Mouse (Mus musculus): ENCODE measurements around the gene Stat6. TPM values are rescaled to one million over a fixed set of nuclear protein-coding genes. Genes with fewer than 3 reads are reported as not detected.

Stat6 gene
- polyA plus RNA-seq, 1 experiment from 2014 or later, result 37.6 TPM

DNA sequence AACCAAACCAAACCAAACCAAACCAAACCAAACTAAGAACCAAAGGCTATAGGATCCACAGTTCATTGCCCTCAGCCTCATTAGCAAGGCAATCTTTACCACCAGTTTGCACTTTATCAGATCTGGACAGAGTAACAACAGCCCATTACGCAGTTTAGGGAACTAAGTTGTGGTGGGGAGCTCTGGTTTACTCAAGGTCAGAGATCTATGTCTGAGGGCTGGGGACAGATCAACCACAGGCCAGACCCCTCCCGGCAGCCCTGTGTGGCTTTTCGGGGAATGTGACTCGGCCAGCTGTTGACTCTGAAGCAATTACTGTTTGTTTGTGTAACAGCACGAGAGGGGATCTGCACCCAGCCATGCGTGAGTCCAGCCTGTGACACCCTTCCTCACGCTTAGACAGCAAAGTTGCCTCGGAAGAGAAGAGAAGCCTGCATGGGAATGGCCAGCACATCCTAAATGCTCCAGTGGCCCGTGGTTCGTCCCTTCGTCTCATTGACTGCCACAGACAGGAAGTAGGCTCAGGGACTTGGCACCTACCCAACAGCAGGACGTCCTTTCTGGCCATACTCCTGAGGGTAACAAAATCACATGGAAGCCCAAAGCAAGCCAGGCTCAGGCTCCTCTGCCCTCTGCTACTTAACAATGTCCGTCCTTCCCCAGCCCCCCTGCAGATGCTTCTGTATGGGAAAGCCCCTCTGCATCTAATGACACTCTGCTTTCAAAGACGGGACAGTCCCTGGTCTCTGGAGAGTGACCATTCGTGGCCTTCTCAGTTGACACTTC is 38.1 kb upstream of the Stat6 start:
- ATAC-seq (ENCODE audit: borderline replicate concordance, extremely low read depth, low FRiP score, low TSS enrichment), result peak; percentile 20; the same call in 1 of the 2 replicates
- H3K9me3 ChIP-seq, result no peaks in the 10 kb centered on the region
- H3K27me3 ChIP-seq, result no peaks in the 10 kb centered on the region
- H3K9ac ChIP-seq, result no peak overlapping the region
- H3K36me3 ChIP-seq, result peaks cover 39% of the 10 kb centered on the region
- no peak overlapping the region for H3K4me3 ChIP-seq
- peaks cover 51% of the 10 kb centered on the region for H3K4me1 ChIP-seq
- 23% methylated on average over 15 of the region's 15 CpGs for WGBS
- H3K27ac ChIP-seq, result peak overlapping the region; percentile 52
- no peak overlapping the region for H3K4me2 ChIP-seq

DNA sequence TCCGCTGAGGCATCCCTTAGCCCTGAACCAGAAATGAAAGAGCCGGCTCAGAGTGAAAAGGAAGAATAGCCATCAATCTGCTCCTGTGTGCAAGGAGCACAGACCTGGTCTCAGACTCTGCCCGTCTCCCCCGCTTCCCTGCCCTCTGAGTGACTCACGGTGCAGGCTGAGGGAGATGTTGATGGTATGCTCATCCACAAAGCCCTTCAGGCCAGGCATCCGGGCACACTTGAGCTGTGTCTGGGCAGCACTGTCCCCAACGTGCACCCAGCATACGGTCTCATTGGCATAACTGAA is 37.6 kb upstream of the Stat6 start:
- Histone ChIP-seq H3K9me3 (no peaks in the 10 kb centered on the region), H3K27ac (peak overlapping the region; percentile 52), H3K9ac (no peak overlapping the region), H3K4me1 (peaks cover 50% of the 10 kb centered on the region), H3K4me3 (no peak overlapping the region), H3K27me3 (no peaks in the 10 kb centered on the region), H3K4me2 (no peak overlapping the region), H3K36me3 (peaks cover 39% of the 10 kb centered on the region)
- ATAC-seq (ENCODE audit: borderline replicate concordance, extremely low read depth, low FRiP score, low TSS enrichment), result no peak
- 63% methylated on average over 8 of the region's 8 CpGs for WGBS

DNA sequence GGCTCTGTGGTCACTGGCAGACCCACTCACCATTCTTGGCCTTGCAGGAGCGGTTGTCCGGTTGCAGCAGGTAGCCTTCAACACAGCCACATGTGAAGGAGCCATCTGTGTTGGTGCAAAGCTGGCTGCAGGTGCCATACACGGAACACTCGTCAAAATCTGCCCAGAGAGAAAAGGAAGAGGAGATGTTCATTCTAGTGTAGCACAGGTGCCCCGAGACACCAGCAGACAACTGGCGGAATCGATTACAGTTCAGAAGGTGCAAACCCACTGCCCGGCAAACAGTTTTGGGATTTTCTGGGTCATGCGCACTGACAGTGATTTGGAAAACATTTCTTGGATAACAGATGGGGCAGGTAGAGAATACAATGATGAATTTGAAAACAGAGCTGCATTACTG is 37.0 kb upstream of the Stat6 start:
- peaks cover 45% of the 10 kb centered on the region for H3K36me3 ChIP-seq
- H3K4me2 ChIP-seq, result no peak overlapping the region
- H3K9me3 ChIP-seq, result no peaks in the 10 kb centered on the region
- WGBS, result 93% methylated on average over 9 of the region's 9 CpGs
- no peak for ATAC-seq (ENCODE audit: borderline replicate concordance, extremely low read depth, low FRiP score, low TSS enrichment)
- no peak overlapping the region for H3K4me3 ChIP-seq
- no peak overlapping the region for H3K9ac ChIP-seq
- peaks cover 44% of the 10 kb centered on the region for H3K4me1 ChIP-seq
- H3K27me3 ChIP-seq, result no peaks in the 10 kb centered on the region
- H3K27ac ChIP-seq, result no peak overlapping the region

DNA sequence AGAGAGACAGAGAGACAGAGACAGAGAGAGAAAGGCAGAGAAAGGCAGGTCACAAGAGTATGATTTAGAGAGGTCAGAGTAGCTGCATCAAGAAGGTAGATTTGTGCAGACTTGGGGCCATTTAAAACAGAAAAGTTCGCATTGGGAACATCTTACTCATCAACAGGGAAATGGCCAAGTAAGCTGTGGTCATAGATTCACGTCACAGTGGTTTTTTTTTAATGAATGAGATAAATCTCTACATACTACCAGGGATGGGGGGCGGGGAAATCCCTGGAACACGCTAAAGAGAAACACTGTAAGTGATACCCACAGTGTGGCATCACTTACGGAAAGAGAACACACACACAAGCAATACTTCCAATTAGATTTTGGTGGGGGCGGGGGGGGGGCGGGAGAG is 35.7 kb upstream of the Stat6 start:
- Histone ChIP-seq H3K4me3 (no peak overlapping the region), H3K4me1 (peaks cover 34% of the 10 kb centered on the region), H3K4me2 (no peak overlapping the region), H3K27me3 (no peaks in the 10 kb centered on the region), H3K9me3 (no peaks in the 10 kb centered on the region), H3K9ac (no peak overlapping the region), H3K27ac (no peak overlapping the region), H3K36me3 (peaks cover 50% of the 10 kb centered on the region)
- WGBS, result 92% methylated on average over 7 of the region's 7 CpGs
- no peak for ATAC-seq (ENCODE audit: borderline replicate concordance, extremely low read depth, low FRiP score, low TSS enrichment)

DNA sequence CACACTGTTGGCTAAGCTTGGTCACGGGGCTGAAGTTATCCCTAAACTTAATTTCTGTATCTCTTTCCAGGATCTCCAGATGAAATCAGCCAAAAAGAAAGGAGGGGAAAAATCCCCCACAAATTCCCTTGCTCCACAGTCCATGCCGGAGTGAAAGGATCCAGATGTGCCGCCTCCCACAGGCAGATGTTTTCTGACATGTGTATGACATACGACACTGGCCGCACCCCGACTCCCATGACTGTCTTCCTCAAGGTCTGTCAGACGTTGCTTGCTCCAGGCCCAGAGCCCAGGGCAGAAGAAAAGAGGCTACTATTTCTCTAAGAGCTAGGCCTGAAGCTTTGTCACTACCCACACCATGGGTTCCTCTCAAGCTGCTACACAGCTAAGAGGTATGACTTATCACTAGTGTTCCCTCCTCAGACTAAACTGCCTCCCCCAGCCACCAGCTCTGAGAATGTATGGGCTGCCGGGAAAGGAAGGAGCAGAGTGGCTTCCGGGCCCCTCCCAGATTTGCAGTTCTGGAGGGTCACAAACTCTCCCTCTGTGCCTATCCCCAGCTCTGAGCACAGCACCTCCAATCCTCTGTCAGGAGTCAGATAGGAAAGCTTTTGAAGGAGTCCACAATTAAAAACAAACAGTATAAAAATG is 33.2 kb upstream of the Stat6 start:
- WGBS, result 42% methylated on average over 9 of the region's 9 CpGs
- H3K4me3 ChIP-seq, result no peak overlapping the region
- peak; percentile 34; the same call in 1 of the 2 replicates for ATAC-seq (ENCODE audit: borderline replicate concordance, extremely low read depth, low FRiP score, low TSS enrichment)
- peaks cover 31% of the 10 kb centered on the region for H3K4me1 ChIP-seq
- no peaks in the 10 kb centered on the region for H3K27me3 ChIP-seq
- H3K36me3 ChIP-seq, result peaks cover 46% of the 10 kb centered on the region
- 0 out of 2 replicates have a peak overlapping the region, but pooled peaks have one; percentile 17 for H3K27ac ChIP-seq
- no peaks in the 10 kb centered on the region for H3K9me3 ChIP-seq
- H3K4me2 ChIP-seq, result no peak overlapping the region
- H3K9ac ChIP-seq, result no peak overlapping the region

DNA sequence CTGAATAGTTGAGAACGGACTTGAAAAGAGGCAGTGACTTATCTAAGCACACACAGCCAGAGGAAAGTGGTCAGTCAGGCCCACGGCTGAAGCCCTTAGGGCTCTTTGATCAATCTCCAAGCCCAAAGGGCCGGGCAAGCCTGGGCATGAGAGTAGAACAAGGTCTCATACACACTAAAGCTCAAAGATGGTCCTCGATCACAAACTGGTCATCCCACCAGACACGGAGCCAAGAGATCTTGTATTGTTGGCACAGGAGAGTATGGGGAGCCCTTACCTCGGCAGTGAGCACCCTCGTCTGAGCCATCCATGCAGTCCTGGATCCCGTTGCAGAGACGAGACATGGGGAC is 32.7 kb upstream of the Stat6 start:
- H3K27ac ChIP-seq, result no peak overlapping the region
- no peak for ATAC-seq (ENCODE audit: borderline replicate concordance, extremely low read depth, low FRiP score, low TSS enrichment)

DNA sequence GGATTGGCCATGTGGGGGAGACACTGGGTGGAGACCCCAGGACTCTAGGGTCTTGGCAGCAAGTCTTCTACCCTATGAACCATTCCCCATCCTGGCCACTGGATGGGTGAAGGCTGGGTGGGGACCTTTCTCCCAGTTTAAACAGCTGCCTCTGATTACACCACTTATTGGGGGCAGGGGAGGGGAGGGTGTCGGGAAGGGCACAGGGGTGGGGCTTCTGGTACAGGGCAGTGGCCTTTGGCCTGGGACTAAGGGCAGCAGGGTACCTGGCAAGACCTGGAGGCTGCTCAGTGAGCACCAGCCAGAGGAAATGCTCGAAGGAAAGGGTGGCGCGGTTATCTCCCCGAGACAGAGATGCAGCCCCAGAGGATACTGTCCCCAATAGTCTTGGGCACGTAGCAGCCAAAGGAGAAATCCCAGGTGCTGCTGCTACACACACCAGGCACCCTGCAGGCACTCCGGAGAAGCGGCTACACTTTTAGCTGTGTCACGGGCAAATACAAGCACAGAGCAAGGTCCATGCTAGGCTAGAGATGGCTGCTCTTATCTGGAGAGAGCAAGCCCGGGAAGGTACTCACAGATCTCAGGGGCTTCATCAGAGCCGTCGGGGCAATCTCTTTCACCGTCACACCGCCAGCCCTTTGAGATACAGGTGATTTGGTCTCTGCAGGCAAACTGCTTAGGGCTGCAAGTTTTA is 30.6 kb upstream of the Stat6 start:
- Histone ChIP-seq H3K9me3 (no peaks in the 10 kb centered on the region), H3K36me3 (peaks cover 26% of the 10 kb centered on the region), H3K4me2 (no peak overlapping the region), H3K4me1 (peaks cover 46% of the 10 kb centered on the region), H3K27ac (no peak overlapping the region), H3K9ac (no peak overlapping the region), H3K4me3 (no peak overlapping the region), H3K27me3 (no peaks in the 10 kb centered on the region)
- no peak for ATAC-seq (ENCODE audit: borderline replicate concordance, extremely low read depth, low FRiP score, low TSS enrichment)
- 80% methylated on average over 14 of the region's 14 CpGs for WGBS

More for the DNA sequence above, 32.7 kb upstream of the Stat6 start:
- H3K9me3 ChIP-seq, result no peaks in the 10 kb centered on the region
- H3K36me3 ChIP-seq, result peaks cover 45% of the 10 kb centered on the region
- WGBS, result 70% methylated on average over 9 of the region's 9 CpGs
- H3K9ac ChIP-seq, result no peak overlapping the region
- no peaks in the 10 kb centered on the region for H3K27me3 ChIP-seq
- H3K4me3 ChIP-seq, result no peak overlapping the region
- no peak overlapping the region for H3K4me2 ChIP-seq
- peaks cover 31% of the 10 kb centered on the region for H3K4me1 ChIP-seq

DNA sequence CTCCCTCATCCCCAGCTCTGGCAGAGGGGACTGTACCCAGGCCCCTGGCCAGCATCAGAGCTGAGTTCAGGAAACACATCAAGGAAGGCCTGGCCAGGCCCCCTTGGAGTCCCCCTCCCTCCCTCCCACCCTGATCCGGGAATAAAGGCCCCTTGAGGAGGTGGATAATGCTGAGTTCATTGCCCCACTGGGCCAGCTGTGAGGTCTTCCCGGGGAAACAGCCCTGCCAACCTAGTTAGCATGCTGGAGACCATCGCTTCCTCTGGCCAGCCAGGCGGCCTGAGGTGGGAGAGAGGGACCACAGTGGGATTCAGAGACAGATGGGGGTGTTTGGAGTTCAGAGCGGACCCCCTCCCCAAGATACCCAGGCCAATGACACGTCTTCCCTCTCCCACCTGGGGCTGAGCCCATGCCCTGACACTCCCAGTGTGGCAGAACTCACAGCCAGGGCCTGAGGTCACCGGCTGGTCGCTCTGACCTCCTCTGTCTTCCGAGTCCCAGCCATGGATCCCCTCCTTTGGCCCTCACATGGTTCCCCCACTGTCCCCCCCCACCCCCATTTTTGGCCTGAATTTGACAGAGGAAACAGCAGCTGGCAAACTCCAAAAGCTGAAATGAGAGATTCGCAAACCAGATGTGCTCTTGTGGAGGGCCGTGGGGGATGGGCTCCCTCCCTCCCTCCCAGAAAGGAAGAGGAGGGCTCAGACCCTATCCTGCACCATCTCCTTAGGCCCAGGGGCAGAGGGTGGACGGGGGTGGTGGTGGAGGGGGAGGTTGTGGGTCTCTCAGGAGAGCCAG is 28.4 kb upstream of the Stat6 start:
- WGBS, result 23% methylated on average over 12 of the region's 12 CpGs
- peak overlapping the region; percentile 86 for H3K27ac ChIP-seq
- peaks cover 22% of the 10 kb centered on the region for H3K36me3 ChIP-seq
- no peak overlapping the region for H3K4me3 ChIP-seq
- 0 out of 2 replicates have a peak overlapping the region, but pooled peaks have one; percentile 17 for H3K9ac ChIP-seq
- H3K9me3 ChIP-seq, result no peaks in the 10 kb centered on the region
- peak overlapping the region; percentile 26 for H3K4me2 ChIP-seq
- ATAC-seq (ENCODE audit: borderline replicate concordance, extremely low read depth, low FRiP score, low TSS enrichment), result peak; percentile 44; the same call in 1 of the 2 replicates
- no peaks in the 10 kb centered on the region for H3K27me3 ChIP-seq
- peaks cover 68% of the 10 kb centered on the region for H3K4me1 ChIP-seq

DNA sequence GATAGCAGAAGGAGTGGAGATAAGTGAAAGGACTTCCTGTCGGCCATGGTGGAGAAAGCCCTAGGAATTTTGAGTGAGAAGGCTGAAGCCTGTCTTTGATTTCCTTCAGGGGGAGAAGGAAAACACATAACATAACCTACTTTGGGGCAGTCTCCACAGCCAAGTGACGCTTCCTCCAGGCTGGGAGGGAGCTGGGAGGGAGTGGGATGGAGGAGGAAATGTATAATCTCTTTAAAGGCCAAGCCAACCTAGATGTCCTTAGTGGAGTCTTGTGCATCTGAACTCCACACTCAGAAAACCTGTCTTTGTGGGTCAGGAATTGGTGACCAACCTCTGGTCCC is 27.8 kb upstream of the Stat6 start:
- H3K9me3 ChIP-seq, result no peaks in the 10 kb centered on the region
- H3K4me3 ChIP-seq, result no peak overlapping the region
- peak overlapping the region; percentile 86 for H3K27ac ChIP-seq
- peak overlapping the region; percentile 26; the same call in 1 of the 2 replicates for H3K4me2 ChIP-seq
- peaks cover 67% of the 10 kb centered on the region for H3K4me1 ChIP-seq
- no peaks in the 10 kb centered on the region for H3K27me3 ChIP-seq
- no peak for ATAC-seq (ENCODE audit: borderline replicate concordance, extremely low read depth, low FRiP score, low TSS enrichment)
- 0 out of 2 replicates have a peak overlapping the region, but pooled peaks have one; percentile 17 for H3K9ac ChIP-seq
- 4% methylated on average over 2 of the region's 2 CpGs for WGBS
- H3K36me3 ChIP-seq, result peaks cover 22% of the 10 kb centered on the region

DNA sequence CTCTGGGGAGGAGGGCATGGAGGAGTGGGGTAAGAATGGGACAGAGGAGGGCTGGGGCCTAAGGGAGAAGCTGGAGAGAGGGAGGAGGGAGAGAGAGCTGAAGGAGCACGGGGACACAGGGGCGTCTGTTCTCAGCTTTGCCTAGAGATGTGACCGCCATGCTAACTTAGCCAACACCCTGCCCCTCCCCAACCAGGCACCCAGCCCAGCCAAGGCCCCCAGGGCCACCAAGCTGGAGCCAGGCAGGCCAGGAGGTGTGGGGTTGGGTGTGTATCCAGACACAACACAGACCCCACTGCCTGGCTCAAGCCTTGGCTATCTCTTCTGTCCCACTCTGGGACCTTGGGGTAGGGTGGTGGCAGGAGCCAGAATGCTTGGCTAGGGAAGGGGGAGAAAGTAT is 27.2 kb upstream of the Stat6 start:
- Histone ChIP-seq H3K9me3 (no peaks in the 10 kb centered on the region), H3K27ac (peak overlapping the region; percentile 86), H3K9ac (no peak overlapping the region), H3K4me2 (0 out of 2 replicates have a peak overlapping the region, but pooled peaks have one; percentile 0), H3K4me3 (no peak overlapping the region), H3K36me3 (peaks cover 18% of the 10 kb centered on the region), H3K4me1 (peaks cover 67% of the 10 kb centered on the region), H3K27me3 (no peaks in the 10 kb centered on the region)
- ATAC-seq (ENCODE audit: borderline replicate concordance, extremely low read depth, low FRiP score, low TSS enrichment), result no peak
- WGBS, result 48% methylated on average over 2 of the region's 3 CpGs

DNA sequence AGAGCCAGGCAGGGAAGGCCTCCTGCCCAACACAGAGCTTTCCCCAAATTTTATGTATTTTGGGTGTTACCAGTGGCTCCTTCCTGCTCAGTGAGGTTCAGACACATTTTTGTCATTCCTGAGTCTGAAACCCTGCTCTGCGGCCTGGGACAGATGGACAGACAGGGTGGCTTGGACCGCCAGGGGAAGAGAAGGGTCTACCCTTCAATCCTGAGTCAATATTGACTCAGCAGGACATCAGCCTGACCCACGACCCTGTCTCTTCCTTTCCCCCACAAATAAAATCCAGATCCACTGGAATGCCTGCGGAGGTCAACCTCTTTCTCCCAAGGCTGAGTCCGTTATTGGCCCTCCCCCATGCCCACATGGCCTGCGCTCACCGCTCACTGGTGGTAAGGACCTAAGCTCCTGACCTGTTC is 26.5 kb upstream of the Stat6 start:
- WGBS, result 30% methylated on average over 7 of the region's 7 CpGs
- Histone ChIP-seq H3K9me3 (no peaks in the 10 kb centered on the region), H3K27ac (peak overlapping the region; percentile 86), H3K4me3 (no peak overlapping the region), H3K4me2 (peak overlapping the region; percentile 22; the same call in 1 of the 2 replicates), H3K9ac (no peak overlapping the region), H3K4me1 (peaks cover 67% of the 10 kb centered on the region), H3K36me3 (peaks cover 13% of the 10 kb centered on the region), H3K27me3 (no peaks in the 10 kb centered on the region)
- ATAC-seq (ENCODE audit: borderline replicate concordance, extremely low read depth, low FRiP score, low TSS enrichment), result no peak
